Mouse (Mus musculus): Measurements from ENCODE around the gene Ddx5.
A peak's percentile ranks its signal among the peaks of the same experiment; 100 is the strongest.
"Not testable (repeated sequence)": the region's sequence is repeated elsewhere in the genome, so short reads cannot be mapped to it uniquely, and the experiment has no call there.

The Ddx5 gene

GRCm38 (mm10) chr11:106788775-106789459 lies at the start of gene Ddx5, which contains the start of gene Cep95:
TSS of gene Ddx5 (minus strand) at chr11:106789185.
TSS of gene Cep95 (plus strand) at chr11:106789252.
- peak; percentile 99 for DNase-seq

GRCm38 (mm10) chr11:106828079-106828478 lies 39.1 kb upstream of the Ddx5 start:
- DNase-seq: no peak

DNA sequence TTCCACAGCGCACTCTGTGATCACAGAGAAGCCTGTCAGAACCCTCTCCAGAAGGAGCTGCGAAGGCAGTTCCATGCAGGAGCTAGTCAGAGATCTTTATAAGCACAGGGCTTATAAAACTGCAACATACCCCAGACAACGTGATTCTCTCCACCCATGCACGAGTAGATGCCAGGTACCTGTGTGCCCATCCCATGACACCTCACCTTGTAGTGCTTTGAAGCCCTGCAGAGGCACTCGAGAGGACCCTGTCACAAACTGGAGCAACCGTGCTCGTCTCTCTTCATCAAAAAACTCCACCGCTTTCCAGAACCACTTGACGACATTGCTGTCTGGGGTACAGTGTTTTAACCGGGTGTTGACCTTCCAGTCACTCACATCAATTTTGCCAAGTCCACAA lies 35.4 kb upstream of the Ddx5 start:
- peak; percentile 36 for DNase-seq

- DNase-seq: no peak
Measured at GRCm38 (mm10) chr11:106823741-106824140, 34.8 kb upstream of the Ddx5 start.

- peak; percentile 90 for DNase-seq
Measured at GRCm38 (mm10) chr11:106822911-106823310, 33.9 kb upstream of the Ddx5 start.

DNA sequence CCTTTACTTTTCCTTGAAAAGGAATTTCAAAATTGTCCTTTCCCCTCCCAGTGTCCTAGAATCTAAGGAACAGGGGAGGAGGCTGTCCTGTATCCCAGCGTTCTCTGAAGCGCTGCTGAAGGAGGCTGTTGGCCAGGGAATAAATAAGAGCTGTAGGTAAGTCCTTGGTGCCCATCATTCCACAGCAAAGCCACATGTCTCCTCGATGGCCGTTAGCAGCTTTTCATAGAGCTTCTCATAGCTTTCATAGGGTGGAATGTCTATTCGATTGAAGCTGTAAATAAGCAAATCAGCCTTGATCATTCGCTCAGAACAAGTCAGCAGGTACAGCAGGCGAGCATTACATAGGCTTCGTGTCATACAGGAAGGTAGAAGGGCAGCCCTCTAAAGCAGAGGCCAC lies 33.5 kb upstream of the Ddx5 start:
- no peak for DNase-seq

GRCm38 (mm10) chr11:106821397-106821796 lies 32.4 kb upstream of the Ddx5 start:
- no peak for DNase-seq

DNA sequence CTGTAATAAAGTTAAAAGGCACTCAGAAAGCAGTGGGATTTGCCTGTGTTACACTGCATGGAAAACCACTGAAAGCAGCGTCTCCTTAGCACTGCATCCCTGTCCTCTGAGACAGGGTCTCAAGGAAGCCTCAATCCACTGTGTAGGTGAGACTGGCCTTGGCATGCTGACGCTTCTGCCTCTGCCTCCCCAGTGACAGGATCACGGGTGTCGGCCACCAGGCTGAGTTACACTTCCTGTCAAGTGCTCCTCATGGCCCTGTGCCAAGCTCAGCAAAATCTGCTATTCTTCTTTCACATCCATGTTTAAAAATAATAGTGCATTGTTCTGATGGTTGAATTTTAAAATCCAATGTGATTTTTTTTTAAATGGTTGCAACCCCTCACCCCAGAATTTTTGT lies 32.0 kb upstream of the Ddx5 start:
- DNase-seq: peak; percentile 66

GRCm38 (mm10) chr11:106820252-106820651 lies 31.3 kb upstream of the Ddx5 start:
- DNase-seq: peak; percentile 48

DNA sequence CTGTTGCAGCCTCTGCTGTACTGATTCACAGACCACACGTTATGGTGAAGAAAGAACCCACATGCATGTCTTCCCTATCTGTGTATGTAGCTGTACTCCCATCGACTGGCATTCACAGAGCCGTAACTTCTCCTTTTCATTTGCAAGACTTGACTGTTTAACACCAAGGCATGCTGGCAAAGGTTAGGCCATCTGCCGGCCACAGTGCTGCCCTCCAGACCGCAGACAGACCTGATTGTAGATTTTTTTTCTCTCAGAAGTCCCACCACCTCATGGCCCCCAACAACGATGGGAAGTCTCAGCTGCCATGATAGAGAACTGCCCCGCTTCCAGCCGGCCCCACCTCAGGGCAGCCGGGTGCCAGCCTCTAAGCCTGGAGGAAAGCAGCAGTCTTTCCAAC lies 30.6 kb upstream of the Ddx5 start:
- DNase-seq: peak; percentile 46

DNA sequence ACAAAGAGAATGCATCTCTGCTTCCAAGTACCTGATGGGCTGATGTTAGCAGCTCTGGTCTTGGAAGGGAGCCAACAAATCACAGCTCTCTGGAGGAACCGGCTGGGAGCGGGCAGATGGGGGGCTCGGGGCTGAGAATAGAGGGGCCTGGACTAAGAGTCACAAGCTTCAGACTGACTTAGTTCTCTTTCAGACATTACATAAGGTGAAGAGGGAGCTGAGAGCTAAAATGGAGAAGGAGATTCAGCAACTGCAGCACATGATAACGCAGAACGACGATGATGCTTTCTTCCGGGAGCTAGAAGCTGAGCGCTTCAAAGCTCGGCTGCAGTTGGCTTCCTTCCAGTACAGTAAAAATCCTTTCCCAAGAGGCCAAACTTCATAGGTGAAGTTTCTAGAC lies 29.4 kb upstream of the Ddx5 start:
- peak; percentile 43 for DNase-seq

DNA sequence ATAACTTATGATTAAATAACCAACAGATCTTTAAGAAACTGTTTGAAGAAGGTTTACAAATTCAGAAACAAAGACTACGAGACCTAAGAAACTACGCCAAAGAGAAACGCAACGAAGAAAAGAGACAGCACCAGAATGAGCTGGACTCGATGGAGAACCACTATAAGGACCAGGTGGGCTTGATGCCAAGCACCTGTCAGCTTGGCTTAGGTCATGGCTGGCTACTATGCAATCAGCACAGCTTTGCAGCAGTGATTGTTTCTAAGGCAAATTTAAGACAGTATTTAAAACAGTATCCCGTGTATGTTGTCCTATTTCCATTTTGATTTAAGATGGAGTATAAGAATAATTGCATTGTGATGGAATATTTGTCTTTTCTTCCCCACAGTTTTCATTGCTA lies 28.8 kb upstream of the Ddx5 start:
- peak; percentile 81 for DNase-seq

DNA sequence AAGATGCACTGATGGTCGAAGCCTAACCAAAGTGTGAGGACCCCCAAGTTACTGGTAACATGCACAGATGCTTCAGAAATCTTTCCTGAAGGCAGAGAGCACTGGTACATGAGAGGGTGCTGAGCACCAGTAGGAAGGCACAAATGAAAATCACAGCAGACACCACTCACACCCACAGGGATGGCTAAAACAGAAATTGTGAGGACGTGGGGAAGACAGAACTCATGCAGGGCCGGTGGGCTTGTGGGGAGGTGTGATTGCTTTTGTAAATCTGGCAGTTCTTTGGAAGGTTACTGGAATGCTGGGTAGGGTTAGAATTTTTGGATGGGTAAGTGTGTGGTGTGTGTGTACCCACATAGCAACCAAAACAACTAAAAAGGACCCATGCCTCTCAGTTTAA lies 28.2 kb upstream of the Ddx5 start:
- DNase-seq: no peak

DNA sequence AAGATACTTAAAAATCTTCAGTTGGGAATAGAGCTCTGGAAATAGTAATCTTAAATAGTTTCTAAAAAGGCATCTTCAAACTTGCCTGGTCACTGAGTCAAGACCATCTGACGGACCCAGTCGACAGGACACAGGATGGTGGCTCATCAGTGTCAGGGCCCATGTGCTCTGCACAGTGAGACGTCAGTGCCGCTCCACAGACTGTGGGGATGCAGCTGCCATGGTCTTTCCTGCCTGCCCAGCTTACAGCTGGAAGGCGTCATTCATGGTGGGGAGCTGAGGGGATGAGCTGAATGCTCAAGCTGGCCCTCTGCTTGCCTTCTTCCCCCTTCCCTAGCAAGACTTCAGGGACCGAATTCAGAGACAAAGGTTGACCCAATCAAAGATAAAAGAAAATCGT lies 27.3 kb upstream of the Ddx5 start:
- no peak for DNase-seq

GRCm38 (mm10) chr11:106815761-106816160 lies 26.8 kb upstream of the Ddx5 start:
- no peak for DNase-seq

DNA sequence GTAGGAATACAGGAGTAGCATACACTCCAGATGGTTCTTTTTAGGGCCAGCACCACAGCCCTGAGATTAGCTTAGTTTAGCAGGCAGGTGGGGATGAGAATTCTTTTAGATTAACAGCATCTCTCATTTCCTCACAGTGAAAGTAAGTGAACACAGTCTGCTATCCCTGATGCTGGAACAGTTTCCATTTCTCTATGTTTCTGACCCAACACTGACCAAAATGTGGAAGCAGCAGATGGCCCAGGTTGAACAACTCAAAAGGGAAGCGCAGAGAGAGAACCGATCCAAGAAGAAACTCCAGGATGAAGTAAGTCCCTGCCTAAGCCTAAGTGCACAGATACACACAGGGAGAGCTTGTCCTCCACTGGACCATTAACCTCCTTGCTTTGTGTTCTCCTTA lies 26.3 kb upstream of the Ddx5 start:
- DNase-seq: no peak

DNA sequence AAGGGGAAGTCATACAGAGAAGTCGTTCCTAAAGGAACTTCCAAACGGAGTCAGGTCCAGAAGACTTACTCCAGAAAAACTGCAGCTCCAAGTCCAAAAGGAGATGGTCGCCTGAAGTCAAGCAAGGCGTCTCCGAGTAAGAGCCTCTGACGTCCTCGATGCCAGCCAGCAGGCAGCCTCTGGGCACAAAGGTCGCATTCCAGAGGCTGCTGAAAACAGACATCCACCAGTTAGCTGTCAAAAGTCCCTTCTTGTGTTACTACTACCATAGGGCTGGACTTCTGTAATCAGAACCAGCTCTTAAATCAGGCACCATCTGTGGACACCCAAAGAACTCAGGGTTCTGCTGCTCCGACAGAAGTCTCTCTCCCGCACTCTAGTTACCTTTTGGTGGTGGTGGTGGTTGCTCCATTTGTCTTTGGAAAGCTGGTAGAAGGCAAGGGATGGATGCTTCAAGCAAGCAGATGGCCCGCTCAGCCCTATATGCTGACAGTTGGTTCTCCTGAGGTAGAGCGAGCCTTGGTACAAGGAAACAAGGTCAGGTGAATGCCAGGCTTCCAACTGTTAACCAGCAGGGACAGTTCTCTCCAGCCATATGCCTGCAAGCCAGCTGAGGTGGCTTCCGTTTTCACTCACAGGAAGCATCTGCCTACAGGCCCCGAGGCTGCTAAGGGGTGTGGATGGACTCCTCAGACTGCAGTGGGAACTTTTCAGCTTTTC lies 25.8 kb upstream of the Ddx5 start:
- peak; percentile 88 for DNase-seq

DNA sequence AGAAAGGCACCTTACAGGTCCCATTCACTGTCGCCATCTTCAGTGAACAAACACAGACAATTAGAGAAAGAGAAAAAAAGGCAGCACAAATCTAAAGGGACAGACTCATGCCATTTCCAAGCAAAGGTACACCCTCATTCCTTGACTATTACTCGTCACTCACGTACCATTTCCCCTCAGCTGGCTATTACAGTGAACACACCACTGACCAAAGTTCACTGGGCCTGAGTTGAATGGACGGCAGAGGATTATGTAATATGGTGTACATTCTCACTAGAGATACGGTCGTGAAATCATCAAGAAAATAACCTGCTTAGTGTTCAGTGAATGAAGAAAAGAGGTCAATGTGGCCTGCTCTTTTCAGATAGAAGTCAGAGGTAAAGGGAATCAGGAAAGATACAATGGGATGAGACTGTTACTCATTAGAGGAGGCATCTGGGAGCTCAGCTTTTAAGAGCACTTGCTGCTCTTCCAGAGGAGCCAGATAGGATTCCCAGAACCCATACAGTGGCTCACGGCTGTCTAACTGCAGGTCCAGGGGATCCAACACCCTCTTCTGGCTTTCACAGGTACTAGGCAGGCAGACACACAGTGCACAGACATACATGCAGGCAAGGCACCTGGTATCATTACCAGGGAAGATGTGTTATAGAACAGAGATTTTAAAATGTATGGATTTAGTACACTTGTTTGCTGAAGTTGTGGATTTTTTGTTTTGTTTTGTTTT lies 23.6 kb upstream of the Ddx5 start:
- no peak for DNase-seq

- DNase-seq: not testable (repeated sequence)
Measured at GRCm38 (mm10) chr11:106807442-106807841, 18.5 kb upstream of the Ddx5 start.

GRCm38 (mm10) chr11:106802069-106802627 lies 13.2 kb upstream of the Ddx5 start:
- DNase-seq: no peak

- DNase-seq: no peak
Measured at GRCm38 (mm10) chr11:106795679-106796078, 6.7 kb upstream of the Ddx5 start.

DNA sequence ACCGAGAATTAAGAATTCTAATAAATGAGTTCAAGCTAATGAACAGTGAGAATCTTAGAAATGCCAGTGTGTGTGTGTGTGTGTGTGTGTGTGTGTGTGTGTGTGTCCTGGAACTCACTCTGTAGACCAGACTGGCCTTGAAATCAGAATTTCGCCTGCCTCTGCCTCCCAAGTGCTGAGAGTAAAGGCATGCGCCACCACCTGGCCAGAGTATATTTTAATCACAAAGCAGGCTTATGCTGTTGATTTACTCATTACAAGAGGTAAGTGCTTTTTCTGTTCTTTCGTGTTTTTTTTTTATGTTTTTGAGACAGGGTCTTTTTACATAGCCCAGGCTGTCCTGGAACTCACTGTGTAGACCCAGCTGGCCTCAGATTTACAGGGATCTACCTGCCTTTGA lies 4.9 kb upstream of the Ddx5 start:
- DNase-seq: no peak

- no peak for DNase-seq
Measured at GRCm38 (mm10) chr11:106789649-106790048, 664 bp upstream of the Ddx5 start.

All from cerebellum, adult 8-10 months (tissue).